Mouse (Mus musculus) layer of hippocampus, postnatal 36 days (tissue): ENCODE measurements around the gene Dgka. TPM values are rescaled to one million over a fixed set of nuclear protein-coding genes. Genes with fewer than 3 reads are reported as not detected.

Experiments used
- DNase-seq, 2 experiments: peaks; one replicate each; pipeline ENCODE4 v3.0.0; 2022
- total RNA-seq, 2 experiments: library from RNA; stranded (reverse); gene quantifications; 2 replicates each; pipeline ENCODE4 v1.2.3; 2021

Dgka gene
- total RNA-seq, result 10 to 100 TPM in 1 of 2 experiments, 1 to 10 TPM in 1; 9.3 to 11.1 TPM

GRCm38 (mm10) chr10:128744680-128745601 lies at the start of gene Dgka:
Gene Dgka, minus strand, starts transcription at chr10:128744855.
- no peak for DNase-seq

- DNase-seq, result no peak
These were observed 49.7 kb upstream of the Dgka start for GRCm38 (mm10) chr10:128794391-128794790.

GRCm38 (mm10) chr10:128793258-128793657 lies 48.6 kb upstream of the Dgka start:
- DNase-seq, result no peak

- DNase-seq, result no peak
These were observed 47.4 kb upstream of the Dgka start for GRCm38 (mm10) chr10:128792041-128792440.

GRCm38 (mm10) chr10:128790398-128791124 lies 45.9 kb upstream of the Dgka start, which contains the start of gene Mmp19:
Gene Mmp19, plus strand, starts transcription at chr10:128790910.
- no peak for DNase-seq

GRCm38 (mm10) chr10:128780200-128780599 lies 35.5 kb upstream of the Dgka start:
- DNase-seq, result no peak

- no peak for DNase-seq
These were observed 34.5 kb upstream of the Dgka start for GRCm38 (mm10) chr10:128779011-128779795.

- no peak for DNase-seq
These were observed 33.8 kb upstream of the Dgka start for GRCm38 (mm10) chr10:128778441-128778840.

- no peak for DNase-seq
These were observed 29.0 kb upstream of the Dgka start for GRCm38 (mm10) chr10:128773685-128774084.

GRCm38 (mm10) chr10:128772895-128773294 lies 28.2 kb upstream of the Dgka start:
- no peak for DNase-seq

GRCm38 (mm10) chr10:128748252-128748864 lies 3.7 kb upstream of the Dgka start:
- DNase-seq, result peak; percentile 78 to 79

- peak in 1 of 2 experiments; percentile 47 for DNase-seq
These were observed 3.1 kb upstream of the Dgka start, which contains the start of gene Pym1 for GRCm38 (mm10) chr10:128747646-128748251. Gene Pym1, plus strand, starts transcription at chr10:128747889.

- no peak for DNase-seq
These were observed 2.5 kb upstream of the Dgka start for GRCm38 (mm10) chr10:128746972-128747645.

GRCm38 (mm10) chr10:128745946-128746613 lies 1.4 kb upstream of the Dgka start:
- no peak for DNase-seq

- DNase-seq, result no peak
These were observed 444 bp downstream of the Dgka start for GRCm38 (mm10) chr10:128744211-128744610.

- DNase-seq, result peak; percentile 33 to 45
These were observed 864 bp downstream of the Dgka start for GRCm38 (mm10) chr10:128743791-128744191.

GRCm38 (mm10) chr10:128743235-128743634 lies 1.4 kb downstream of the Dgka start:
- no peak for DNase-seq

GRCm38 (mm10) chr10:128742616-128743015 lies 2.0 kb downstream of the Dgka start:
- DNase-seq, result no peak

GRCm38 (mm10) chr10:128740296-128740695 lies 4.4 kb downstream of the Dgka start:
- DNase-seq, result no peak

GRCm38 (mm10) chr10:128737435-128737834 lies 7.2 kb downstream of the Dgka start:
- DNase-seq, result no peak
